Mouse (Mus musculus) retina, adult 2 months (tissue): ENCODE measurements around the gene Tbcc.
A peak's percentile ranks its signal among the peaks of the same experiment; 100 is the strongest.

Experiments
- DNase-seq: peaks from one replicate; pipeline ENCODE4 v3.0.0-alpha.2; 2012; ENCODE audit warnings: low read depth, low spot score

Gene Tbcc

DNA sequence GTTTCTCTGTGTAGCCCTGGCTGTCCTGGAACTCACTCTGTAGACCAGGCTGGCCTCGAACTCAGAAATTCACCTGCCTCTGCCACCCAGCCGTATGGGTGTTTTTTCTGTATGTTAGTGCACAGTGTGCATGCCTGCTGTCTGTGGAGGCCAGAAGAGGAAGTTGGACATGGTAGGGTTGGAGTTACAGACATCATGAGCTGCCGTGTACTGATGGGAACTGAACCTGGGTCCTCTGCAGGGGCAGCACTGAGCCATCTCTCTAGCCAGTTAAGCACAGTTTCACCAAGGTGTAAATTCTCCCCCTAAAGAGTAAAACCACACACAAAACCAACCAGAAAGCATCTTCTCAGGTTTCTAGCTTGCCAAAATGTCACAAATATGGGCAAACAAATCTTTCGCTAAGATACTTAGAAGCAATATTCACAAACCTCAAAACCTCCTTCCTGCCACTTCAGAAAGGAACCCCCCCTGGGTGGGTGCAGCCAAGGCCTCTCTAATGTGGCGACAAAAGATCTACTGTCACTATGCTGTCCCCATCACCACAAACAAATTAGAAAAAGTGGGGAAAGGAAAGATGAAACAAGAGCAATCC lies 20.2 kb upstream of the Tbcc start:
- DNase-seq, result no peak

DNA sequence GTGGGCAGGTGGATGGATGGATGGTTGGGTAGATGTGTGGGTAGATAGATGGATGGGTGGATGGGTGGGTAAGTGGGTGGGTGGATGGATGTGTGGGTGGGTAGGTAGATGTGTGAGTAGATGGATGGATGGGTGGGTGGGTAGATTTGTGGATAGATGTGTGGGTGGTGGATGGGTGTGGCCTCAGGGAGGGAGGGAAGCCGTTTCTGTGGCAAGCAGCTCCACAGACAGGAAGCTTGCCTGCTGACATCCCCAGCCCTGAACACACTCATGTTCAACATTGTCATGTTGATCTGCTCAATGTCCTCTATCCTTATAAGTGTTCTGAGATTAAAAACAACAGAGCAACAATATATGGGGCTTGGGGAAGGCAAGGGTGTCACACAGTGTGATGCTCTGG lies 19.6 kb upstream of the Tbcc start:
- DNase-seq, result no peak

DNA sequence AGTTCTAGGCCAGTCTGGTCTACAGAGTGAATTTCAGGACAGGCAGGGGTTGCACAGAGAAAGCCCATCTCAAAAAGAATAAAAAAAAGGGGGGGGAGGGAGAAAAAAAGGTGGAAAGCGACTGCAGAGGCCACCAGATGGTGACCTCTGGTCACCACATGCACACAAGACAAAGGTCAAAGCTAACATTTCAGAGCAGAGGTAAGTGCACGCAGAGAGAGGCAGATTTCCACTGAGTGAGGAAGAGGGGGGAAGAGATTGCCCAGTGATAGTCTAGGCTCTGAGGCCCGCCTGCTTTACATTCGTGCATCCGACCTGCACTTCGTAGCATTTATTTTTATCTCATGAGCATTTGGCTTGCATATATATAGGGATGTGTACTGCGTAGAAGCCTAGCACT lies 17.7 kb upstream of the Tbcc start:
- no peak for DNase-seq

DNA sequence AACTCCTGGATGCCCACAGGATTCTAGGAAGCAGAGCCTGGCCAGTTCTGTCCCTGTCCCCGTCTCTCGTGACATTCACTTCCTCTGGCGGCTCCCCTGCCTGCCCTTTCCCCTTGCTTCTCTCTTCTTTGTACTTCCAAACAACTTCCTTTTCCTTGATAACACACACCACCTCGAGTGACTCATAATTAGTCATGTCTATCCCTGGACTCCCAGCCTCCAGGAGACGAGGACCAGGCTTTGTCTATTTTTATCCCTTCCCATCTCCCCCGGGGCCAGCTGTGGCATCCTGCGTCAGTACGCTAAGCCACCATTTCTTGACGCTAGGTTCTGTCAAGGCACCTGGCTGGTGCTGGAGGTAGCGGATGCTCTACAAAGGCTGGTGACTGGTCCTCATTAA lies 16.4 kb upstream of the Tbcc start:
- DNase-seq, result no peak

DNA sequence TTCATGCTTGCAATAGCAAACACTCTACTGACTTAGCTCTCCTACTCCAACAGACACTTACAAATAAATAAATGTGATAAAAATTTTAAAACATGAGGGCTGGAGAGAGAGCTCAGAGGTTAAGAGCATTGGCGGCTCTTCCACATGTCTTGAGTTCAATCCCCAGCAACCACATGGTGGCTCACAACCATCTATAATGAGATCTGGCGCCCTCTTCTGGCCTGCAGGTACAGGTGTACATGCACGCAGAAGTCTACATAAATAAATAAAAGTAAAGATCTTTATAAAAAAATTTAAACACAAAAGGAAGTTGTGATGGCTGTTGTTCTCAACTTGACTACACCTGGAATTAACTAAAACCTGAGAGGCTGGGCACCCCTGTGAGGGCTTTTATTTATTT lies 14.9 kb upstream of the Tbcc start:
- no peak for DNase-seq

DNA sequence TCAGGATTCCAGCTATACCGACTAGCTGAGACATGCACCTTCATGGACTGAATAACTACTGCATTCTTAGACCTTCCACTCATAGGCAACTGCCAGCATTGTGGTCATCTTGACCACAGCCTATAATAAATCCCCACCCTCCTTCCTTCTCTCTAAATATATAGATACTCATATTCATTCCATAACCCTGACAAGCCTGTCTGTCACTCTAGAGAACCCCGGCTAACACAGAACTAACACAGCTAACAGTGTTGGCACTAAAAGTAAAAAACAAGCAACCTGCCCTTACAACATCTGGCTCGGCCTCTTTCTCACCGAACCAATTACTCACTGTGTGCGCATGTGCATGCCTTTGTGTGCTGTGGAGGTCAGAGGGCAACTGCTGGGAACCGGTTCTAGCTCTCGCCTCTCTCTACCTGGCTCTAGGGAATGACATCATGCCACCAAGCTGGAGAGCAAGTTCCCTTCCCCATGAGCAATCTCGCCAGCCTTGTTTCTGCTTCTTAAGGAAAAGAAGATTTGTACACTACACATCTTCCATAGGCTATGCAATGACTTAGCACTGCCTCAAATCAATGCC lies 14.0 kb upstream of the Tbcc start:
- DNase-seq, result no peak

DNA sequence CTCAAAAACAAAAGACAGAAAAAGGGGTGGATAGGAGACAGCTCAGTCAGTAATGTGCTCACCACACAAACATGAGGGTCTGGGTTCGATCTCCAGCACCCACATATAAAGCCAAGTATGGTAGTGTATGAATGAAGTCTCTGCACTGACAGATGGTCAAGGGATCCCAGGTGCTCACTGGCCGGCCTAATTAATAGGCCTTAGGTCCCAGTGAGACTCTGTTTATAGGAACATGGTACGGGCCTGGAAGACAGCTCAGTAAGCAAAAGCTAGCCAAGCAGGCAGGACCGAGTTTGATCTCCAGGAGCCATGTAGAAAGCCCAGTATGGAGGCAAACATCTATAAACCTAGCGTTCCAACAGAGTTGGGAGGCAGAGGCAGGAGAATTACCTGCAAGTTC lies 13.4 kb upstream of the Tbcc start:
- no peak for DNase-seq

DNA sequence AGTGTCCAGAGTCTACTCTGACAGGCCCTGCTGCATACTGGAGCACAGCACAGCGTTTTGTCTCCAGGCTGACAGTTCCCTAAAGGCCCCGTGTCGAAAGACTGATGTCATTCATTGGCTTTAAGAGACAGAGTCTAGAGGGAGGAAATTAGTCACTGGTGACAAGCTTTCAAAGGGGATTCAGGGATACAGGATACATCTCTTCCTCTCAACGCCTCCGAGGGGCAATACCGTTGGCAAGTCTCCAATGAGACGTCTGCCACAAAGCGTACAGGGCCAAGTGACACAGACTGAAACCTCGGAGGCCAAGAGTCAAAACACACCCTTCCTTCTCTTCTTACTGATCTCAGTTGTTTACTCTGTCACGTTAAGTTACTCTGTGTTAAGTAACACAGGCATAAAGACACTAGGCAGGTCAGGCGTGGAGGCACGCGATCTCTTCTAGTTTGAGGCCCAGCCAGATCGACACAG lies 10.6 kb upstream of the Tbcc start:
- DNase-seq, result no peak

DNA sequence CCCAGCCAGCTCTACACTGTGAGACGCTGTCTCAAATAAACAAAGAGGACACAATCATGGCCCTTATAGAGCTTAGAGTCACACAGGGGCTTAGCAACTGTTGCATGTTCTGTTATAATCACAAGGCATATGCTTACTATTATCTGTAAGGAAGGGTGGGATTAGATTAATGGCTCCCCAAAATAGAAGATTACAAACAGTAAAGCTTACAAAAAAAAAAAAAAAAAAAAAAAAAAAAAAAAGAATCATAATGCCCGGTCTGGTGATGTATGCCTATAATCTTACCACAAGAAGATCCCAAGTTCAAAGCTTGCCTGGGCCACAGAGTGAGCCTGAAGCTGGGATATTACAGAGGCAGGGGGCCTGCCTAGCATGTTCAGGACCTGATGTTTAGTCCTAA lies 10.2 kb upstream of the Tbcc start:
- no peak for DNase-seq

DNA sequence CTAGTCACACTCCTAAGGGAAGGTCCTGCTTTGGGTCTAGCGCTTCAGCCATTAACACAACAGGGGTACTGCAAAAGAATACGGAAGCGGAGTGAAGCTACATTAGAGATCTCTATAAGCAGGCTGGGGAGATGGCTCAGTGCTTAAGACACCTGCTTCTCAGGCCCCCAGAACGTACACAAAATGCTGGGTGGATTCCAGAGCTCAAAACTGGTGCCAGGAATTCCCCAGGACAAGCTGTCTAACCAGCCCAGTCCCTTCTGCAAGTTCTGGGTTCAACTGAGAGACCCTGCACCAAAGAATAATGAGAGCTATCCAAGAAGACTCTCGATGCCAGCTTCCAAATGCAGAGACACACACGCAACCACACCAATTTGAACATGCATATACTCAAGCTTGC lies 8.8 kb upstream of the Tbcc start:
- DNase-seq, result no peak

DNA sequence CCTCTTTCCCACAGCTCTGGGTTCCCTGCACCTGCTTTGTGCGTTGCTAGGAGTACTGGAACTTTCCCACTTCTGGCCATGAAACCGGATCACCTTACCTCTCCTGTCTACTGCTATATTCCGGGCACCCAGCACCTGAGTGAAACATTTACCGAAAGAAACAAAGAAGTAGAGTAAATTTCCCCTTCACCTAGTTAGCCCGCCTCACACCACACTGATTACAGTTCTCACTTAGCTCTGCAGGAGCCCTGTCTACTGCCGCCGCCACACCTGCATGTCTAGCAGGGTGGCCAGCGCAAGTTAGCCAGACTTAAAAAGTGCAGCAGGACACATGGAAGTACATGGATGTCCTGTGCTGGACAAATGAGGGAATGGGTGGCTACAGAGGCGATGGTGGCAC lies 7.4 kb upstream of the Tbcc start:
- DNase-seq, result no peak

DNA sequence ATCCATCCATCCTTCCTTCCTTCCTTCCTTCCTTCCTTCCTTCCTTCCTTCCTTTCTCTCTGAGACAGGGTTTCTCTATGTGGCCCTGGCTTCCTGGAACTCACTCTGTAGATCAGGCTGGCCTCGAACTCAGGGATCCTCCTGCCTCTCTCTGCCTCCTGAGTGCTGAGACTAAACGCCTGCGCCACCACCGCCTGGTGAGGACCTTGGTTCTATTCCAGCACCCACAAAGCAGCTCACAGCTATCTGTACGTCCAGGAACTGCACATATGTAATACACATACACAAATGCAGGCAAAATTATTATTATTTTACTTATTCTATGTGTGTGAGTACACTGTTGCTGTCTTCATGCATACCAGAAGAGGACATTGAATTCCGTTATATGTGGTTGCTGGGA lies 5.7 kb upstream of the Tbcc start:
- no peak for DNase-seq

DNA sequence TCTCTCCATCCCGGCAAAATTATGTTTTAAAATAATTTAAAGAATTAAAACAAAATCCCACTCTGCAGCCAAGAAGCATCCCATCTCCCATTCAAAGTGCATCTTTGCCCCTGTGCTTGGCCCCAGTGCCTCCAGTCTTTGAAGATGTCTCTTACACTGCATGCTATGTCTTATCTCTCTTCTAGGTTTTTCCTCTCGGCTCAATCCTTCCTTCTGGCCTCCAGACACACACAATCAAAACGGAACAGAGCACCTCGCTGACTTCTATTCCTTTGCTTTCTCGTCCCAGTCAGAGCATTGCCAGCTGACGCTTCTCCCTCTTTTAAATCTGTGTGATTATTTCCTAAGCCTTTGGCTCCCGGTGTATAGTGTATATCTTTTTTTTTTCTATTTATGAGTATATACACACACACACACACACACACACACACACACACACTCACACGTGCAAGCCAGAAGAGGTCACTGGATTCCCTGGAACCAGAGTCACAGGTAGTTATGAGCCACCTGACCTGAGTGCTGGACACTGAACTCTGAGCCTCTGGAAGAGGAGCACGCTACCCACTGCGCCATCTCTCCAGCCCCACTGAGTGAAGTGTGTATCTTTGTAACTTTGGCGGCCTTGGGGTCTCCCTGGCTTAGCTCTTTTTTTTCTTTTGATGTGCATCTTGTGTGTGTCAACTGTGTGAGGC lies 5.1 kb upstream of the Tbcc start:
- DNase-seq, result no peak

DNA sequence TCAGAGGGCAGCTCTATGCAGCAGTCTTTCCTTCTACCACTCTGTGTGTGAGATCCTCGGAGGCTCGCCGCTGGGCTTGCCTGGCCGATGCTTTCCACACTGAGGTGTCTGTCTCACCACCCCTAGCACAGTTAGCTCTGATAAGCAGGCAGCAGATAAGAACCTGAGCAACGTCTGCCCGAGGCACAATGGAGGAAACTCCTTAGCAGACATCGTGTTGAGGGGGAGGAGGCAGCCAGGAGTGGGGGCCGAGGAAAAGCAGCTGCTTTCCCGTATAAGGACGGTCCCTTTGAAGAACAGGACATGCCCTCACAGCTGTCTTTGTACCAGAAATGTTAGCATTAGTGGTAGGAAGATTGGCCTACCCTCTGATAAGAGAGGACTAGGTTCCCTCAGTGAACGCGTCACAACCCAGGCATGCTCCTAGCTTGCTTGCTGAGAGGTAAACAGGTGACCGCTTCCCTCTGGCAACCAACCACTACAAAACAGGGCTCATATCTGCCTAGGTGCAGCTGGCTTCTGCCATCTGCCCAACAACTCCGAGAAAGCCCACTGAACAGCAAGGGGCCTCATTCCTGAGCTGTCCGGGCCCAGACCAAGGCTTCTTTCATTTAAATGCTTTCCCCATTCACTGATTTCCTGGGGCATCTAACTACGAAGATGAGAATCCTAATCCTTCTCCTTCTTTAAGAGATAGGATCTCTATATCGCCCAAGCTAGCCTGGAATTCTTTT lies 4.4 kb upstream of the Tbcc start:
- DNase-seq, result no peak

DNA sequence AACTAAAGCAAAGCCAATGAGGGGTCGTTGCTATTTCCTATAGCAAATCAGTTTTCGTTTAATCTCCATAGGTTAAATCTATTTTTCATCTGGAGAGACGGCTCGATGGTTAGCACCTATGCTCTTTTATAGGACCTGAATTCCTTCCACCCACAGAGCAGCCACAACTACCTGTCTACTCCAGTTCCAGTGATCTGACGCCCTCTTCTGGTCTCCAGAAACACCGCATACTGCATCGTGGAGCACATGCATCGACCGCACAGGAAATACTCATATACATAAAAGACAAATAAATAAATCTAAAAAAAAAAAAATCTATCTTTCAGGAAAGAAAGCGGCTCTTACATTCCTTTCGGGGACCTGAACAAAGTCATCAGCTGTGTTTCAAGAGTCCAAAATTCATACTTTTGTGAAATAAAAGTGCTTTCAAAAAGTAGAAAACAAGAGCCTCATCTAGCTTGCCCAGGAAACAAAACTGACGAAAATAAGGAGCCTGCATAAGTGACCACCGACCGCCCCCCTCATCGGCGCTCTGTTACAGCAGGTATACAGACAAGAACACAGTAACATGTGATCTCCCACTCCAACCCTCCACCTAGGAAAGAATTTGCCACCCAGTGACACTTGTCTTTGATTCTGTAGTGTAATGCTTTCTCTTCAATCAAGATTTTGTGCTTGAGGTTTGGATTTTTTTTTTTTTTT lies 1.8 kb upstream of the Tbcc start:
- DNase-seq, result no peak

DNA sequence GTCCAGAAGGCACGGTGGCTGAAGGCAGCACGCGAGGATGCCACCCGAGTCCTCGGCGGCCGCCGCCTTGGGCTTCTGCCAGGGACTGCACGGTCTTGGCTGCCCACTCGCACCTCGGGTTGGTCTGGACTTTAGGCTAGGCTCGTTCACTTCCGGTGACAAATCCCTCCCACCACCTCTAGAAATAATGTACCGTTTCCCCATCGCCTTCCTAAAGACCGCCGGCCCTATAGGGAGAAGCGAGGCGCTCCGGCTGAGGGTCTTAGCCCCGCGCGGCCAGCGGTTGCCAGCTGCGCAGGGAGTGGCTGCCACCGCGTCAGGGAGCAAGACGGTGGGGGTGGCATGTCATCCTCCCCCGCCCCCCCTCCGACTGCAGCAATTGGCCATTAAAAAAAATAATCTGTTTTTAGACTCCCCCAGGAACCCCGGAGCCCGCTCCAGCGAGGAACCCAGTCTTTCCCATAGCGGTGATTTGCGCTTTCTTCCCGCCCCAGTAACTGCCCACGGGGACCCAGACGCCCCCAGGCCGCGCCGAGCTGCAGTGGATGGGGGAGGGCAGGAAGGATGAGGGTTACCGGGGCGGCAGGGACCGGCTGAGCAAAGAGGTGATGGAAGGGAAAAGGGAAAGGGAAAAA lies 917 bp upstream of the Tbcc start:
- peak; percentile 23 for DNase-seq

DNA sequence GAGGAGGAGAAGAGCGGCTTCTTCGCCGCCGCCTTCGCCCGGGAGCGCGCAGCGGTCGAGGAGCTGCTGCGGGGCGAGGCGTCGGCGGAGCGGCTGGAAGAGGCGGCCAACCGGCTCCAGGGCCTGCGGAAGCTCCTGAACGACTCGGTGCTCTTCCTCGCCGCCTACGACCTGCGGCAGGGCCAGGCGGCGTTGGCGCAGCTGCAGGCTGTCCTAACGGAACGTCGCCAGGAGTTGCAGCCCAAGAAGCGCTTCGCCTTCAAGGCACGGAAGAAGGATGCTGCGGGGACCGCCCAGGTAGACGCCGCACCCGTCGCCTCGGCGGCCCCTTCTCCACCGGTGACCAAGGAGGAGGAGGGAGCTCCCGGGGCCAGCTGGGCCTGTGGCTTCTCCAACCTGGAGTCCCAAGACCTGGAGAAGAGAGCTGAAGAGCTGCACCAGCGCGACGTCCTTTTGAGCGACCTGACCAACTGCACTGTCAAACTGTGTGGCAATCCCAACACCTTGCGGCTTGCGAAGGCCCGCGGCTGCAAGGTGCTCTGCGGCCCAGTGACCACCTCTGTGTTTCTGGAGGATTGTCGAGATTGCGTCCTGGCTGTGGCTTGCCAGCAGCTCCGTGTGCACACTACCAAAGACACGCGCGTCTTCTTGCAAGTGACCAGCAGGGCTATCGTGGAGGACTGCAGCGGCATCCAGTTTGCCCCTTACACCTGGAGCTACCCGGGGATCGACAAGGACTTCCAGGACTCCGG lies 535 bp downstream of the Tbcc start:
- no peak for DNase-seq

DNA sequence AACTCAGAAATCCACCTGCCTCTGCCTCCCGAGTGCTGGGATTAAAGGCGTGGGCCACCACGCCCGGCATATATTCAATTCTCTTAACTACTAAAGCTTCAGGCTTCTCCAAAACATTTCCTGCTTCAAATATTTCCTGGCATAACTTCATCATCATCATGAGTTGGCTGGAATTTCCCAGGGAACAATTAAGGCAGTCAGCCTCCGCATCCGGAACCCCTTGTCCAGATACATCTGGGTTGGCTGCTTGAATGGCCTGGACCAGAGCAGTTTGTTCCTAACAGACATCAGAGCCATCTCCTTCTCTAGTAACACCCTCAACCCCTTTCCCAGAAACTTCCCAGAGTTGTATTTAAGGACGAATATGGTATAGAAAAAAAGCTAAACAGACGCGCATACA lies 4.9 kb downstream of the Tbcc start:
- no peak for DNase-seq

DNA sequence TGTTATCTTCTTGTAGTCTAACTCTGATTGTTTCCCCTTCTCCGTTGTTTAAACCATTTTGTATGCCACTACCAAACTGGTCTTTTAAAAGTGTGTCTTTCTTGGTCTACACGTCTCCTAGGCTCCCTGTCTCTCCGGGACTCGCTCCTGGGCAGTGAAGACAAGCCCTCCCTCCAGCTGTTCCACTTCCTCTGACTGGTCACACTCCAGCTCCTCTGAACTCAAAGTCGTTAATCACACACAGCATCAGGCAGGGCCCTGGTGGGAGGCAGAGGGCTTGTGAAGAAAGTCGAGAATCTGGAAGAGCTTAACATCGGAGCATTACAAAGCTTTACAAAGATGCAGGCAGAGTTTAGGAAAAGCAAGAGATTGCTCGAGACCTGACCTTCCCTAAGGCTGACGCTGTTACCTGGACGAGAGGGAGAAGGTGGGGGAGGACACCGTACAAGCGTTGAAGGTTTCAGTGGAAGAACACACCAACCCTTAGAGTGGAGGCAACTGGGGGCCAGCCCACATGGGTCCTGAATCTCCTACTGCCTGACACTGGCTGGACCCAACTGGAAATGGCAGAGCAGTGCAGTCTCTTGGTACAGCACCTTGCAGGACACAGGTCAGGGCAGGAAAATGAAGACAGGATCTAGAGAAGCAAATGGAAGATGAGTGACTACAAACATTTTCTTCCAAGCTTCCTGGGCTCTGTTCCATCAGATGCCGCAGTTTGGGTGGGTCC lies 6.9 kb downstream of the Tbcc start:
- no peak for DNase-seq

DNA sequence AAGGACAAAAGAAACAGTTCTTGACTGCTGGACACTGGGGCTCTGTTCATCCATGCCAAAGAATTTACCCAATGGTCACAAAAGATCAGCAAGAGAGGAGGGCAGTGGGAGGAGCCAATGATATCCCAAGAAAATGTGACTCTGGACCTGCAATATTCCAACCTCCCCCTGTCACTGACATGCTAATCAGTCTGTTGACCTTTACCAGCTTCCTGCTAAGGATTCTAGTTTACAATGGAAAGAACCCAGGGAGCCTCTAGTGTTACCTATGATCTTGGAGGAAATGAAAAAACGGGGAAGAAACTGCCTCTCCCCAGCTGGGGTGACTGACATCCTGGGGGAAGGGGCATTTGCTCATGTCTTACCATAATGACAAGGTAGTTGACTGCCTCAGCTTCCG lies 10.5 kb downstream of the Tbcc start:
- no peak for DNase-seq
